In genomic region chr8:93919422-93919821, GRCm38 (mm10) we compare ENCODE assay signal across 11 mouse cellular contexts.
DNase-seq lines count a peak whose midpoint lies in the region; ATAC-seq lines count a peak whose summit lies in the region.
"Had no signal": no experiment of that assay in that cellular context is flagged by ENCODE, and none has a peak within 500 bp of the region (broad histone marks: within the 10 kb centered on the region; RNA-seq: fewer than 3 reads in every experiment).

No protein-coding gene starts in this region.

- WGBS in forebrain, embryonic 13.5 days = 40% methylated on average over 3 of the region's 3 CpGs
- WGBS in intestine, embryonic 16.5 days = 43% methylated on average over 3 of the region's 3 CpGs

- no peak overlapping the region for H3K4me2 ChIP-seq in forebrain, embryonic 13.5 days
- H3K4me2 ChIP-seq in intestine, embryonic 16.5 days (ENCODE audit: low read depth, low read length) = no peak overlapping the region
- H3K4me2 ChIP-seq: limb, embryonic 15.5 days had no signal

- 0 out of 2 replicates have a peak, but pooled peaks cover 6% of the 10 kb centered on the region for H3K36me3 ChIP-seq in forebrain, embryonic 13.5 days (ENCODE audit: poor library complexity, severe bottlenecking)
- H3K36me3 ChIP-seq in intestine, embryonic 16.5 days (ENCODE audit: control insufficient read depth, insufficient read depth, low read length) = no peaks in the 10 kb centered on the region
- H3K36me3 ChIP-seq: limb, embryonic 15.5 days had no signal

- H3K27me3 ChIP-seq in forebrain, embryonic 13.5 days = no peaks in the 10 kb centered on the region
- no peaks in the 10 kb centered on the region for H3K27me3 ChIP-seq in intestine, embryonic 16.5 days (replicated peaks; ENCODE audit: control insufficient read depth, insufficient read depth, low read length)
- H3K27me3 ChIP-seq: limb, embryonic 15.5 days had no signal

- peak overlapping the region; percentile 94 for H3K27ac ChIP-seq in forebrain, embryonic 13.5 days
- peak overlapping the region; percentile 9; the same call in 1 of the 2 replicates for H3K27ac ChIP-seq in intestine, embryonic 16.5 days (ENCODE audit: low read length)
- H3K27ac ChIP-seq: limb, embryonic 15.5 days had no signal

- H3K9me3 ChIP-seq in forebrain, embryonic 13.5 days (replicated peaks) = no peaks in the 10 kb centered on the region
- no peaks in the 10 kb centered on the region for H3K9me3 ChIP-seq in intestine, embryonic 16.5 days (ENCODE audit: control insufficient read depth, low read length)
- H3K9me3 ChIP-seq: limb, embryonic 15.5 days had no signal

- peak overlapping the region; percentile 43 for H3K9ac ChIP-seq in forebrain, embryonic 13.5 days
- no peak overlapping the region for H3K9ac ChIP-seq in intestine, embryonic 16.5 days (ENCODE audit: low read depth, low read length)
- H3K9ac ChIP-seq: limb, embryonic 15.5 days had no signal

- H3K4me1 ChIP-seq in forebrain, embryonic 13.5 days = peaks cover 97% of the 10 kb centered on the region
- H3K4me1 ChIP-seq in intestine, embryonic 16.5 days (ENCODE audit: control insufficient read depth, insufficient read depth, low read length) = peaks cover 25% of the 10 kb centered on the region

- ATAC-seq in forebrain, embryonic 13.5 days = no peak
- no peak for ATAC-seq in intestine, embryonic 16.5 days
- ATAC-seq in erythroid progenitor cell, adult 5-6 weeks (replicated peaks; ENCODE audit: low FRiP score, poor library complexity, severe bottlenecking) = no peak
- ATAC-seq: activated CD4-positive, CD25-positive, alpha-beta regulatory T cell, adult 4 months had no signal

- H3K4me3 ChIP-seq in forebrain, embryonic 13.5 days = no peak overlapping the region
- H3K4me3 ChIP-seq in intestine, embryonic 16.5 days (ENCODE audit: low read length) = no peak overlapping the region
- H3K4me3 ChIP-seq: limb, embryonic 15.5 days had no signal

- DNase-seq in MN1 (ENCODE audit: low spot score) (peak; percentile 41), NIH3T3 (ENCODE audit: low read depth) (peak; percentile 53)
- DNase-seq in right cerebral cortex, postnatal 10 days (ENCODE audit: low spot score in 2 of 2) = no peak
- no peak for DNase-seq in frontal cortex, postnatal 36 days (ENCODE audit: low spot score in 2 of 2)
- DNase-seq: lung, postnatal 36 days; right cerebral cortex, postnatal 4 days had no signal

Comparison
In these comparisons a context has a peak if more than half of its experiments do, and no peak if none do; other contexts are left out.
1. DNase-seq: peak in MN1 (single experiment) and NIH3T3 (single experiment); none in right cerebral cortex, postnatal 10 days (0 of 2) and frontal cortex, postnatal 36 days (0 of 2).